Mouse (Mus musculus) ES-Bruce4 (cell line): ENCODE results near the gene Selenow.

ENCODE experiments used
- CTCF ChIP-seq: IDR thresholded peaks from one replicate; pipeline ENCODE4 v1.8.1; 2011; ENCODE audit warnings: low read depth, low read length
- EP300 ChIP-seq: IDR thresholded peaks from 2 replicates; pipeline ENCODE4 v1.6.1; 2011; ENCODE audit warnings: low read depth, low read length; ENCODE audit not compliant: insufficient read depth
- POLR2A ChIP-seq: IDR thresholded peaks from one replicate; pipeline ENCODE4 v1.8.1; 2011; ENCODE audit warnings: low read length; ENCODE audit not compliant: insufficient read depth

DNA sequence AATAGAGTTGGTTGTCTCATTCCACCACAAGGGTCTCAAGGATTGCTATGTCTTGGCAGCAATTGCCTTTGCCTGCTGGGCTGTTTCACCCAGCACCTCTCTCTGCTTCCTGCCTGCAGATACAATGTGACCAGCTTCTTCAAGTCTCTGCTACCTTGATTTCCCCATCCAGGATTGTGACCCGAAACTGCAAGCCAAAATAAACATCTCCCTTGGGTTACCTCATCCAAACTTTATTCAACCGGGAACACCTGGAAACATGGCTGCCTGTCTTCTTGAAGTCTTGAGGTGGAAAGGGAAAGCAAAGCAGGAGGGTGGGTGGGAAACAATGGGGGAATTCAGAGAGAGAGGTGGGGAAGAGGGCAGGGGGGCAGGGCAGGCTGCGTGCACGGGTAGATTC, 5.2 kb downstream of the Selenow start:
- TF ChIP-seq CTCF (no peak), POLR2A (no peak), EP300 (no peak)
